Mouse (Mus musculus) spleen, embryonic (tissue): ENCODE data around the gene Gtpbp2.

Source experiments
- CTCF ChIA-PET: fragments of 350-600 bp; sonication (Branson Sonifier 250); formaldehyde crosslinking; loops from one replicate; lab custom pipeline; 2022; lab: Charles Lee

Gene Gtpbp2

DNA sequence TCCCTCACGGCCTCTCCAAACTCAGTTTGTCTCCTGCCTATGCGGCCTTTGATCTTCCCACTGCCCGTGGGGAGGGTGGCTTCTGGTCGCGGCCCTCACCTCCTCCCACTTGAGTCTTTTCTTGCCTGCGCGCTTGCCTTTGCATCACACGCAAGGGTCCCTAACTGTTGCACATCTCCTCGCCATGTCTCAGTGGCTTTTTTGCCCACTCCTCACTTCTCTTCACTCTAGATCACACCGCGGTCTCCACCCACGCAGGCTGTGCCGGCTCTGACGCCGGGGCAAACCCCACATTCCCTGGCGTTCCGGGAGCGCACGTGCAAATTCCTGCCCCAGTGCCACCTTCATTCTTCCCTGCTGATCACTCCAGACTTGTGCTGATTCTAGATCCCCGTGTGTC lies 42.2 kb downstream of the Gtpbp2 start:
- CTCF ChIA-PET = no interaction called here

DNA sequence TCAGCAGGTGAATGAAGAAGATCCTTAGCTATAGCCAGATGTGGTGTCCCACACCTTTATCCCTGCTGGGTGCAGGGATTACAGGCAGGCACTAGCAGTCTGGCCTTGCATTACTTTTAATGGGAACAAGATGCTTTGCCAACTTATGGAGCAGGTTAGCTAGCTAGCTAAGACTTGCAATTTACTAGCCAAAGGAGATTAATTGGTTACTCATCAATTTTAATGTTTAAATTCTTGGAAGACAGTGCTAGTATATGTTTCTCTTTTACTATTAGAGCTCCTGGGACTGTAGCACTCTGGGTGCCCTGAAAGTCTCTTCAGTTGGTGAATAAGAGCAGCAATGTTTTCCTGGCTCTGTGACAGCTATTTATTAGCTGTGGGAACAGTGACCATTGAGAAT lies 45.8 kb downstream of the Gtpbp2 start:
- CTCF ChIA-PET = no interaction called here

DNA sequence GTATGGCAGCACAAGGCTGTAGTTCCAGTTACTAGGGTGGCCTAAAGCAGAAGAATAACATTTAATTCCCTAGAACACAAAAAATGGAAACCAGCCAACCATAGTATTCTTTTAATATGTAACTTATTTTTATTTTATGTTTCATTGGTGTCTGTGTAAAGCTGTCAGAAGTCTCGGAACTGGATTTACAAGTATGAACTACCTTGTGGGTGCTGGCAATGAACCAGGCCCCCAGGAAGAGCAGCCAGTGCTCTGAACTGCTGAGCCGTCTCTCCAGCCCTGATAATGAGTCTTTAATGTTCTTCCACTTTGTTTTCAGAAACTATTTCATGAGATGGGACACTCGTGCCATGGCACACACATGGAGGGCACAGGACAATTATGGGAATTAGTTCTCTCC lies 49.7 kb downstream of the Gtpbp2 start:
- CTCF ChIA-PET = no interaction called here
